Mouse (Mus musculus) kidney, embryonic 16.5 days (tissue): ENCODE measurements at regions not wholly inside any gene's neighbourhood (a gene's known extent, or its start where the extent isn't known, plus 50 kb on each side); places are given as distances from the start of the nearest gene placed in this dataset.

ENCODE experiments used
- ATAC-seq: fragments of 200-750 bp; cut with Nextera tagmentation; 2 replicates; pipeline ENCODE4 v1.8.0; 2017; ENCODE audit warnings: moderate TSS enrichment; ENCODE audit not compliant: low FRiP score, low TSS enrichment
- H3K27ac ChIP-seq: fragments of 300-500 bp; sonication (generic); 2 replicates; pipeline ENCODE4 v1.5.1; 2014; ENCODE audit warnings: low read length
- H3K27me3 ChIP-seq: fragments of 300-500 bp; sonication (generic); 2 replicates; pipeline ENCODE4 v1.6.1; 2014; ENCODE audit warnings: low read length, control low read depth, mixed read lengths; ENCODE audit not compliant: insufficient read depth
- H3K36me3 ChIP-seq: fragments of 300-500 bp; sonication (generic); 2 replicates; pipeline ENCODE4 v1.6.1; 2014; ENCODE audit warnings: low read length, control low read depth, mixed read lengths; ENCODE audit not compliant: insufficient read depth
- H3K4me1 ChIP-seq: fragments of 300-500 bp; sonication (generic); 2 replicates; pipeline ENCODE4 v1.6.1; 2014; ENCODE audit warnings: low read length, control low read depth, mixed read lengths; ENCODE audit not compliant: insufficient read depth
- H3K4me2 ChIP-seq: fragments of 300-500 bp; sonication (generic); replicated peaks from 2 replicates; pipeline ENCODE4 v1.6.1; 2014; ENCODE audit warnings: low read depth, low read length
- H3K4me3 ChIP-seq: fragments of 300-500 bp; sonication (generic); 2 replicates; pipeline ENCODE4 v1.5.1; 2014; ENCODE audit warnings: mild to moderate bottlenecking, low read length
- H3K9ac ChIP-seq: fragments of 300-500 bp; sonication (generic); replicated peaks from 2 replicates; pipeline ENCODE4 v1.6.1; 2014; ENCODE audit warnings: low read length
- H3K9me3 ChIP-seq: fragments of 300-500 bp; sonication (generic); 2 replicates; pipeline ENCODE4 v1.6.1; 2016; ENCODE audit warnings: low read length, control low read depth
- WGBS: fragments of 180-500 bp; shearing (Covaris S2); extraction: QIAGEN DNeasy Blood & Tissue Kit; methylation state at CpG from one replicate; pipeline ENCODE4 v1.1.7; 2014; 5-methylcytosine and 5-hydroxymethylcytosine counted together

GRCm38 (mm10) chr6:93513818-93514217 is 570.5 kb upstream of the Adamts9 start:
- no peak overlapping the region for H3K27ac ChIP-seq
- no peak for ATAC-seq
- 86% methylated on average over 2 of the region's 2 CpGs for WGBS
- no peak overlapping the region for H3K4me3 ChIP-seq
- H3K27me3 ChIP-seq: no peaks in the 10 kb centered on the region
- H3K36me3 ChIP-seq: no peaks in the 10 kb centered on the region
- H3K9me3 ChIP-seq: no peaks in the 10 kb centered on the region
- no peaks in the 10 kb centered on the region for H3K4me1 ChIP-seq
- no peak overlapping the region for H3K4me2 ChIP-seq
- no peak overlapping the region for H3K9ac ChIP-seq

- ATAC-seq: no peak
- H3K4me3 ChIP-seq: no peak overlapping the region
- no peak overlapping the region for H3K27ac ChIP-seq
- no peaks in the 10 kb centered on the region for H3K27me3 ChIP-seq
- no peaks in the 10 kb centered on the region for H3K36me3 ChIP-seq
- H3K9ac ChIP-seq: no peak overlapping the region
- no peaks in the 10 kb centered on the region for H3K4me1 ChIP-seq
- H3K4me2 ChIP-seq: no peak overlapping the region
- 74% methylated on average over 1 of the region's 1 CpGs for WGBS
- no peaks in the 10 kb centered on the region for H3K9me3 ChIP-seq
Measured at GRCm38 (mm10) chr6:93509857-93510256, 566.6 kb upstream of the Adamts9 start.

- ATAC-seq: no peak
- H3K9ac ChIP-seq: no peak overlapping the region
- no peaks in the 10 kb centered on the region for H3K9me3 ChIP-seq
- H3K4me2 ChIP-seq: no peak overlapping the region
- H3K36me3 ChIP-seq: no peaks in the 10 kb centered on the region
- H3K27me3 ChIP-seq: no peaks in the 10 kb centered on the region
- H3K4me1 ChIP-seq: no peaks in the 10 kb centered on the region
- H3K4me3 ChIP-seq: no peak overlapping the region
- H3K27ac ChIP-seq: no peak overlapping the region
- WGBS: 70% methylated on average over 4 of the region's 4 CpGs
Measured at GRCm38 (mm10) chr6:93497824-93498223, 554.5 kb upstream of the Adamts9 start.

- Histone ChIP-seq H3K9me3 (no peaks in the 10 kb centered on the region), H3K4me1 (0 out of 2 replicates have a peak, but pooled peaks cover 2% of the 10 kb centered on the region), H3K4me3 (no peak overlapping the region), H3K36me3 (no peaks in the 10 kb centered on the region), H3K27ac (no peak overlapping the region), H3K9ac (no peak overlapping the region), H3K27me3 (no peaks in the 10 kb centered on the region), H3K4me2 (no peak overlapping the region)
- no peak for ATAC-seq
- 61% methylated on average over 2 of the region's 2 CpGs for WGBS
Measured at GRCm38 (mm10) chr6:93488441-93488955, 545.2 kb upstream of the Adamts9 start.

- no peak overlapping the region for H3K9ac ChIP-seq
- H3K27ac ChIP-seq: no peak overlapping the region
- H3K27me3 ChIP-seq: no peaks in the 10 kb centered on the region
- no peak overlapping the region for H3K4me2 ChIP-seq
- no peak overlapping the region for H3K4me3 ChIP-seq
- no peak for ATAC-seq
- 95% methylated on average over 2 of the region's 2 CpGs for WGBS
- no peaks in the 10 kb centered on the region for H3K9me3 ChIP-seq
- no peaks in the 10 kb centered on the region for H3K4me1 ChIP-seq
- H3K36me3 ChIP-seq: no peaks in the 10 kb centered on the region
Measured at GRCm38 (mm10) chr6:93478521-93478920, 535.2 kb upstream of the Adamts9 start.

- Histone ChIP-seq H3K27ac (no peak overlapping the region), H3K4me2 (no peak overlapping the region), H3K9ac (no peak overlapping the region), H3K36me3 (no peaks in the 10 kb centered on the region), H3K4me3 (no peak overlapping the region), H3K4me1 (no peaks in the 10 kb centered on the region), H3K27me3 (no peaks in the 10 kb centered on the region), H3K9me3 (no peaks in the 10 kb centered on the region)
- no peak for ATAC-seq
- 22% methylated on average over 1 of the region's 1 CpGs for WGBS
Measured at GRCm38 (mm10) chr6:93474981-93475380, 531.7 kb upstream of the Adamts9 start.

GRCm38 (mm10) chr6:93467867-93468266 is 524.6 kb upstream of the Adamts9 start:
- no peak overlapping the region for H3K27ac ChIP-seq
- no peak for ATAC-seq
- H3K4me1 ChIP-seq: no peaks in the 10 kb centered on the region
- no peak overlapping the region for H3K9ac ChIP-seq
- H3K9me3 ChIP-seq: no peaks in the 10 kb centered on the region
- no peaks in the 10 kb centered on the region for H3K36me3 ChIP-seq
- H3K27me3 ChIP-seq: no peaks in the 10 kb centered on the region
- no peak overlapping the region for H3K4me3 ChIP-seq
- no peak overlapping the region for H3K4me2 ChIP-seq
- 95% methylated on average over 5 of the region's 5 CpGs for WGBS

GRCm38 (mm10) chr6:93462861-93463260 is 519.6 kb upstream of the Adamts9 start:
- Histone ChIP-seq H3K4me2 (no peak overlapping the region), H3K4me3 (no peak overlapping the region), H3K9ac (no peak overlapping the region), H3K27ac (no peak overlapping the region), H3K9me3 (no peaks in the 10 kb centered on the region), H3K36me3 (no peaks in the 10 kb centered on the region), H3K27me3 (no peaks in the 10 kb centered on the region), H3K4me1 (no peaks in the 10 kb centered on the region)
- WGBS: 83% methylated on average over 4 of the region's 4 CpGs
- no peak for ATAC-seq

- no peaks in the 10 kb centered on the region for H3K4me1 ChIP-seq
- no peak overlapping the region for H3K4me2 ChIP-seq
- H3K36me3 ChIP-seq: no peaks in the 10 kb centered on the region
- H3K4me3 ChIP-seq: no peak overlapping the region
- H3K9me3 ChIP-seq: no peaks in the 10 kb centered on the region
- no peak for ATAC-seq
- no peak overlapping the region for H3K9ac ChIP-seq
- WGBS: 90% methylated on average over 3 of the region's 3 CpGs
- no peak overlapping the region for H3K27ac ChIP-seq
- no peaks in the 10 kb centered on the region for H3K27me3 ChIP-seq
Measured at GRCm38 (mm10) chr6:93461374-93461773, 518.1 kb upstream of the Adamts9 start.

GRCm38 (mm10) chr6:93457613-93458012 is 514.3 kb upstream of the Adamts9 start:
- H3K27ac ChIP-seq: no peak overlapping the region
- 31% methylated on average over 4 of the region's 4 CpGs for WGBS
- no peaks in the 10 kb centered on the region for H3K36me3 ChIP-seq
- H3K4me3 ChIP-seq: no peak overlapping the region
- no peak overlapping the region for H3K9ac ChIP-seq
- H3K27me3 ChIP-seq: no peaks in the 10 kb centered on the region
- no peaks in the 10 kb centered on the region for H3K4me1 ChIP-seq
- no peaks in the 10 kb centered on the region for H3K9me3 ChIP-seq
- H3K4me2 ChIP-seq: no peak overlapping the region
- no peak for ATAC-seq
